Mouse (Mus musculus): ENCODE results near the gene Mbtps2. TPM values are rescaled to one million over a fixed set of nuclear protein-coding genes. Genes with fewer than 3 reads are reported as not detected.

Mbtps2 gene
- polyA plus RNA-seq, 1 experiment = 7.6 TPM

DNA sequence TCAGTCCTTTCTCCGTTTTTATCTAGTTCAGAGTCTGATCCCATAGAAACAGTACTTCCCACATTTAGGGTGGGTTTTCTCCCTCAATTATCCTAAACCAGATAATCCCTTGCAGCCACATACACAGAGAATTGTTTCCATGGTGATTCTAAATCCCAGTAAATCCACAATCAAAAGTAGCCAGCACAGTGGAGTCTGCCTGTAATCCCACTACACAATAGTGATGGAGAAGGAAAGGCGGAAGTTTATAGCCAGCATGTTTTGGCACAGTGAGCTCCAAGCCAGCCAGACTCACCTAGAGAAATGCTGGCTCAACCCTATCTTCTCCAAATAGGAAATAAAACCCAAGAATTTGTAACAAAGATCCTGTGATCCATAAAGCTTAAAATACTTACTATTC lies 3.9 kb downstream of the Mbtps2 start:
- TF ChIP-seq MYOD1 (IDR thresholded peaks at IDR 0.05; ENCODE audit: control insufficient read depth in 1 of 3, insufficient read length in 2 of 3, low read depth in 2 of 3) = no peak
- TF ChIP-seq MYOG (IDR thresholded peaks at IDR 0.05; ENCODE audit: control insufficient read depth in 1 of 3, insufficient read depth in 1 of 3, insufficient read length in 2 of 3, low read depth in 2 of 3) = no peak
- no peak for TF ChIP-seq POLR2AphosphoS2 (IDR thresholded peaks at IDR 0.05; ENCODE audit: insufficient read length, low read depth)
- no peak for TF ChIP-seq E2F4 (IDR thresholded peaks at IDR 0.05; ENCODE audit: insufficient read depth)
- H3ac ChIP-seq (ENCODE audit: control insufficient read depth, insufficient read length) = no peak overlapping the region
- H3K27me3 ChIP-seq (ENCODE audit: control insufficient read depth, insufficient read depth, insufficient read length) = no peaks in the 10 kb centered on the region
- H3K79me2 ChIP-seq (ENCODE audit: control insufficient read depth, insufficient read depth) = peaks cover 41% of the 10 kb centered on the region
- H3K36me3 ChIP-seq (ENCODE audit: control insufficient read depth, insufficient read depth) = peaks cover 7% of the 10 kb centered on the region
- H3K4me3 ChIP-seq = no peak overlapping the region
- no peak overlapping the region for H3K4me2 ChIP-seq (ENCODE audit: low read depth)

DNA sequence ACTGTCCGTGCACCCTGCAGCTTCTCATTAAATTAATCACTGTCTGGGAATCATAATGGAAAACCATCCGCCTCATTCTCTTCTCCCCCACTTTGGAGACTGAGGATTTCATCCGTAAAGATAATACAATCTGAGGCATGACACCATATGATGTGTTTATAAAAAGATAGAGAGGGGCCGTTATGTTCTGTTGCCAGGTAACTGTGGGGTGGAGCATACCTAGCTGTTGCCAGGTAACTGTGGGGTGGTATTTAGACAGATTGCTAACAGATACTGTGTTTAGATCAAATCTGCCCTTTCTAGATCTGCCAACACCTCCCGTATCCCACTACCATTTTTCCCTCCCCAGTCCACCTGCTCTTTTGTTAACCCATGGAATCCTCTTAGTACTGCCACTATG lies 11.5 kb downstream of the Mbtps2 start:
- no peak overlapping the region for H3ac ChIP-seq (ENCODE audit: control insufficient read depth, insufficient read length)
- TF ChIP-seq TCF3 (IDR thresholded peaks at IDR 0.05; ENCODE audit: insufficient read length, low read depth) (no peak), POLR2AphosphoS2 (IDR thresholded peaks at IDR 0.05; ENCODE audit: insufficient read length, low read depth) (no peak), REST (IDR thresholded peaks at IDR 0.05; ENCODE audit: insufficient read depth, insufficient read length) (no peak), E2F4 (IDR thresholded peaks at IDR 0.05; ENCODE audit: insufficient read depth) (no peak), SRF (IDR thresholded peaks at IDR 0.05; ENCODE audit: control insufficient read depth, insufficient read length, low read depth) (no peak), CEBPB (IDR thresholded peaks at IDR 0.05; ENCODE audit: insufficient read depth, poor library complexity, severe bottlenecking) (no peak)
- no peak overlapping the region for H3K4me3 ChIP-seq
- H3K36me3 ChIP-seq (ENCODE audit: control insufficient read depth, insufficient read depth) = peaks cover 7% of the 10 kb centered on the region
- H3K27me3 ChIP-seq (ENCODE audit: control insufficient read depth, insufficient read depth, insufficient read length) = no peaks in the 10 kb centered on the region
- no peaks in the 10 kb centered on the region for H3K79me2 ChIP-seq (ENCODE audit: control insufficient read depth, insufficient read depth)
- H3K4me2 ChIP-seq (ENCODE audit: low read depth) = no peak overlapping the region

DNA sequence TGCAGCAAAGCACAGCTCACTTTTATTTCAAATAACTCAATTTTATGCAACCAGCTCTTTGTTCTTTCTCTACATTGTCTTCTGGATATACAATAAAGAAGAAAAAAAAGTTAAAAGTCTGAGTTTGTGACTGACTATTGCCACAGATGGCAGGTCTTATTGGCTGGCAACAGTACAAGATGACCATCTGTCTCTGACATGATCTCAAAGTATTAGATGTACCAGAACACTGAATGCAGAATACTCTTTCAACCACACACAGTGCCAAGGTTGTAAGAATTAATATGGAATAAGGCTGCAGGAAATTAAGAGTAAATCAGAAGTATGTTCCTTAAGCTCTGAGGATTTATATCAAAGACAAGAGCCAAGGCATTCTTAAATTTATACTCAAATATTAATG lies 12.1 kb downstream of the Mbtps2 start:
- Histone ChIP-seq H3K27me3 (ENCODE audit: control insufficient read depth, insufficient read depth, insufficient read length) (no peaks in the 10 kb centered on the region), H3K4me2 (ENCODE audit: low read depth) (no peak overlapping the region), H3K79me2 (ENCODE audit: control insufficient read depth, insufficient read depth) (no peaks in the 10 kb centered on the region), H3K4me3 (no peak overlapping the region), H3K36me3 (ENCODE audit: control insufficient read depth, insufficient read depth) (peaks cover 7% of the 10 kb centered on the region), H3ac (ENCODE audit: control insufficient read depth, insufficient read length) (no peak overlapping the region)
- TF ChIP-seq MYOD1 (IDR thresholded peaks at IDR 0.05; ENCODE audit: control insufficient read depth in 1 of 3, insufficient read length in 2 of 3, low read depth in 2 of 3) = no peak
- TF ChIP-seq MYOG (IDR thresholded peaks at IDR 0.05; ENCODE audit: control insufficient read depth in 1 of 3, insufficient read depth in 1 of 3, insufficient read length in 2 of 3, low read depth in 2 of 3) = no peak
- no peak for TF ChIP-seq POLR2AphosphoS2 (IDR thresholded peaks at IDR 0.05; ENCODE audit: insufficient read length, low read depth)
- no peak for TF ChIP-seq E2F4 (IDR thresholded peaks at IDR 0.05; ENCODE audit: insufficient read depth)
- no peak for TF ChIP-seq REST (IDR thresholded peaks at IDR 0.05; ENCODE audit: insufficient read depth, insufficient read length)
- TF ChIP-seq SRF (IDR thresholded peaks at IDR 0.05; ENCODE audit: control insufficient read depth, insufficient read length, low read depth) = no peak
- no peak for TF ChIP-seq POLR2A (IDR thresholded peaks at IDR 0.05; ENCODE audit: insufficient read length, low read depth)
- TF ChIP-seq TCF12 (IDR thresholded peaks at IDR 0.05; ENCODE audit: insufficient read depth, poor library complexity, severe bottlenecking) = no peak
- no peak for TF ChIP-seq TCF3 (IDR thresholded peaks at IDR 0.05; ENCODE audit: insufficient read length, low read depth)
- no peak for TF ChIP-seq CEBPB (IDR thresholded peaks at IDR 0.05; ENCODE audit: insufficient read depth, poor library complexity, severe bottlenecking)
- no peak for TF ChIP-seq USF1 (IDR thresholded peaks at IDR 0.05; ENCODE audit: low read depth)
- no peak for TF ChIP-seq MAX (IDR thresholded peaks at IDR 0.05; ENCODE audit: low read depth)

DNA sequence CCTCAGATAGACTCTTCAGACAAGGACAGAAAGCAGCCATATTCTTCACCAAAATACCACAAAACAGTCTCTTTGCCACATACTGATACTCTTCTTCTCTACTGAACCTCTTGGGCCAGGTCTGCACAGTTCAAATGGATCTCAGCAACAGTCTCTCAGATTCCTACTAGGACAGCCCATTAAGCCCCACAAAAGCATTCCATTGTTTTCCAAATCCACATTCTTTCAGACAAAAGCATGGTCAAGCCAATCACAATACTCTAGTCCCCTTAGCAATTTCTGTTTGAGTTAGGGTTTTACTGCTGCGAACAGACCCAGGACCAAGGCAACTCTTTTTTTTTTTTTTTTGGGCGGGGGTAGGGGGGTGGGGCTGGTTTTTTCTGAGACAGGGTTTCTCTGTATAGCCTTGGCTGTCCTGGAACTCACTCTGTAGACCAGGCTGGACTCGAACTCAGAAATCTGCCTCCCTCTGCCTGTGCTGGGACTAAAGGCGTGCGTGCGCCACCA lies 19.4 kb downstream of the Mbtps2 start:
- Histone ChIP-seq H3K4me2 (ENCODE audit: low read depth) (no peak overlapping the region), H3K36me3 (ENCODE audit: control insufficient read depth, insufficient read depth) (no peaks in the 10 kb centered on the region), H3K79me2 (ENCODE audit: control insufficient read depth, insufficient read depth) (no peaks in the 10 kb centered on the region), H3K4me3 (no peak overlapping the region), H3K27me3 (ENCODE audit: control insufficient read depth, insufficient read depth, insufficient read length) (no peaks in the 10 kb centered on the region), H3ac (ENCODE audit: control insufficient read depth, insufficient read length) (no peak overlapping the region)
- TF ChIP-seq USF1 (IDR thresholded peaks at IDR 0.05; ENCODE audit: low read depth) = no peak
- TF ChIP-seq REST (IDR thresholded peaks at IDR 0.05; ENCODE audit: insufficient read depth, insufficient read length) = no peak
- TF ChIP-seq CEBPB (IDR thresholded peaks at IDR 0.05; ENCODE audit: insufficient read depth, poor library complexity, severe bottlenecking) = no peak

GRCm38 (mm10) chrX:157574683-157575082 lies 23.8 kb downstream of the Mbtps2 start:
- Histone ChIP-seq H3K4me2 (ENCODE audit: low read depth) (no peak overlapping the region), H3ac (ENCODE audit: control insufficient read depth, insufficient read length) (no peak overlapping the region), H3K27me3 (ENCODE audit: control insufficient read depth, insufficient read depth, insufficient read length) (no peaks in the 10 kb centered on the region), H3K79me2 (ENCODE audit: control insufficient read depth, insufficient read depth) (no peaks in the 10 kb centered on the region), H3K36me3 (ENCODE audit: control insufficient read depth, insufficient read depth) (peaks cover 5% of the 10 kb centered on the region), H3K4me3 (no peak overlapping the region)
- TF ChIP-seq MYOD1 (IDR thresholded peaks at IDR 0.05; ENCODE audit: control insufficient read depth in 1 of 3, insufficient read length in 2 of 3, low read depth in 2 of 3) (no peak), E2F4 (IDR thresholded peaks at IDR 0.05; ENCODE audit: insufficient read depth) (no peak), CEBPB (IDR thresholded peaks at IDR 0.05; ENCODE audit: insufficient read depth, poor library complexity, severe bottlenecking) (no peak), POLR2AphosphoS2 (IDR thresholded peaks at IDR 0.05; ENCODE audit: insufficient read length, low read depth) (no peak), MYOG (IDR thresholded peaks at IDR 0.05; ENCODE audit: control insufficient read depth in 1 of 3, insufficient read depth in 1 of 3, insufficient read length in 2 of 3, low read depth in 2 of 3) (no peak), SRF (IDR thresholded peaks at IDR 0.05; ENCODE audit: control insufficient read depth, insufficient read length, low read depth) (no peak), TCF3 (IDR thresholded peaks at IDR 0.05; ENCODE audit: insufficient read length, low read depth) (no peak), USF1 (IDR thresholded peaks at IDR 0.05; ENCODE audit: low read depth) (no peak), REST (IDR thresholded peaks at IDR 0.05; ENCODE audit: insufficient read depth, insufficient read length) (no peak), POLR2A (IDR thresholded peaks at IDR 0.05; ENCODE audit: insufficient read length, low read depth) (no peak)
